Mouse (Mus musculus): ENCODE measurements around the gene Hhipl1.

Gene Hhipl1

GRCm38 (mm10) chr12:108365340-108365739, 59.3 kb downstream of the Hhipl1 start:
- peak in 1 of 2 experiments; percentile 65 for DNase-seq

- peak; percentile 51 to 56 for DNase-seq
These were observed 59.8 kb downstream of the Hhipl1 start for GRCm38 (mm10) chr12:108365868-108366267.

- peak; percentile 62 to 68 for DNase-seq
These were observed 61.8 kb downstream of the Hhipl1 start for GRCm38 (mm10) chr12:108367909-108368308.

GRCm38 (mm10) chr12:108368921-108369320, 62.9 kb downstream of the Hhipl1 start:
- DNase-seq: no peak

GRCm38 (mm10) chr12:108370596-108371428, 64.7 kb downstream of the Hhipl1 start, which contains the start of gene Eml1:
TSS of gene Eml1 (plus strand) at chr12:108370957.
- DNase-seq: no peak

- no peak for DNase-seq
These were observed 65.3 kb downstream of the Hhipl1 start for GRCm38 (mm10) chr12:108371429-108371765.

- peak; percentile 83 to 89 for DNase-seq
These were observed 66.2 kb downstream of the Hhipl1 start for GRCm38 (mm10) chr12:108372241-108372640.

GRCm38 (mm10) chr12:108373611-108374010, 67.5 kb downstream of the Hhipl1 start:
- DNase-seq: no peak

GRCm38 (mm10) chr12:108374689-108375088, 68.6 kb downstream of the Hhipl1 start:
- DNase-seq: no peak

GRCm38 (mm10) chr12:108378379-108379133, 72.5 kb downstream of the Hhipl1 start:
- no peak for DNase-seq

Measured in cerebellum, postnatal 25 days (tissue).